Mouse (Mus musculus) heart, postnatal 14 days (tissue): Measurements from ENCODE around the gene Gcn1l1. TPM values are rescaled to one million over a fixed set of nuclear protein-coding genes. Genes with fewer than 3 reads are reported as not detected.

Experiments
- DNase-seq, 2 experiments: peaks; one replicate each; pipeline ENCODE4 v3.0.0; 2021 to 2022
- intact Hi-C: fragments of 180-260 bp; cut with DNase I; formaldehyde crosslinking; loops from one replicate; pipeline ENCODE4 v1.15.1; 2025
- total RNA-seq, 2 experiments: library from RNA; stranded (reverse); gene quantifications; 2 replicates each; pipeline ENCODE4 v1.2.3; 2021

The Gcn1l1 gene
- total RNA-seq, 2 experiments from 2014 or later: 45.1 to 46.6 TPM

DNA sequence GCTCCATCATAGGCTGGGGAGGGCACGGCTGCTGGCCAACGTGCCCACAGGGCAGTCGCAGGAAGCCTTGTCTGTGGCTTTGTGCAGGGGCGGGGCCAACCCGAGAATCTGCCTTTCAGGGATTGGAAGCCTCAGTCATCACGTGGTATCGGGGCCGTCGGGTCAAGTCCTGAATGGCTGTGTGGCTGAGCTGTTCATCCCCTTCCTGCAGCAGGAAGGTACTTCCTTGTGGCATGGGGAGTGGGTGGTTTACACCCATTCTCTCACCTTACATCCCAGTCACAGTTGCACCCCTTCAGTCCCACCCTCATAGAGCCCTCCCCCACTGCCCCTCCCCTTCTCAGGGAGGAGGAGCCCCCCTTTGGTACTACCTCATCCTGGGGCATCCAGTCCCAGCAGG lies 16.6 kb downstream of the Gcn1l1 start:
- intact Hi-C loops: no loop called here
- DNase-seq: no peak

DNA sequence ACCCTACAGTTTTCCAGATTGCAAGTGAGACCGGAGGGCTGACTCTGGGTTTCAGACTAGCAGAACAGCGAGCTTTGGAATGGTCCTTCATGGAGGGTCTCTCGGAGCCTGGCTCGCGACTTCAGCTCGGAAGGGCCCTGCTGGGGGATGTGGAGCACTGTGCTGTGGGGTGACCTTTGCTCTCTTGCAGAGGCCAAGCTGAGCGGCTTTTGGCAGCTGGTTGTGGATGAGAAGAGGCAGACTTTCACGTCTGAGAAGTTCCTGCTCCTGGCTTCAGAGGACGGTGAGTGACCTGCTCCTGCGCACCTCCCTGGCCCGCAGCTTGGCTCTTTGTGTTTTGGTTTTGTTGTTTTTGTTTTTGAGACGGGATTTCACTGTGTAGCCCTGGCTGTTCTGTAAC lies 20.6 kb downstream of the Gcn1l1 start:
- intact Hi-C loops: no loop called here
- DNase-seq: no peak

- DNase-seq: no peak
Observed at GRCm38 (mm10) chr5:115586166-115586565, 21.1 kb downstream of the Gcn1l1 start.

GRCm38 (mm10) chr5:115586780-115587179 lies 21.7 kb downstream of the Gcn1l1 start:
- intact Hi-C loops: no loop called here
- DNase-seq: no peak

More at GRCm38 (mm10) chr5:115586166-115586565, 21.1 kb downstream of the Gcn1l1 start:
- intact Hi-C loops: no loop called here

GRCm38 (mm10) chr5:115591028-115591427 lies 26.0 kb downstream of the Gcn1l1 start:
- intact Hi-C loops: no loop called here
- no peak for DNase-seq

DNA sequence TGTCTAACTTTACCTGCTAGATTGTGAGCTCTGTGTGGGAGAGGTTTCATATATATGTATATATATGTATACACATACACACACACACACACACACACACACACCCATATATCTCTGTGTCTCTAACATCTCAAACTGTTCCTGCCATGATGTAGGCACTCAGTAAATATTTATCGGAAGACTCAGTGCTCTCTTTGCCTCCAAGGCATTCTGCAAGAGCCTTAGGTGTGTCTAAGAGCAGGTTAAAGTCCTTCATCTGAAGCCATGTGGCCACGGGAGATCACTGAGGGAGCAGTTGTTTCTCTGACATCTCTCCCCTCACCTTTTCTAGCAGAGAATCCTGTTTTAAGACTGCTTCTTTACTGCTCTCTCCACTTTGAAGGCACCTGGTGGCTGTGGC lies 26.5 kb downstream of the Gcn1l1 start:
- intact Hi-C loops: no loop called here
- DNase-seq: no peak

DNA sequence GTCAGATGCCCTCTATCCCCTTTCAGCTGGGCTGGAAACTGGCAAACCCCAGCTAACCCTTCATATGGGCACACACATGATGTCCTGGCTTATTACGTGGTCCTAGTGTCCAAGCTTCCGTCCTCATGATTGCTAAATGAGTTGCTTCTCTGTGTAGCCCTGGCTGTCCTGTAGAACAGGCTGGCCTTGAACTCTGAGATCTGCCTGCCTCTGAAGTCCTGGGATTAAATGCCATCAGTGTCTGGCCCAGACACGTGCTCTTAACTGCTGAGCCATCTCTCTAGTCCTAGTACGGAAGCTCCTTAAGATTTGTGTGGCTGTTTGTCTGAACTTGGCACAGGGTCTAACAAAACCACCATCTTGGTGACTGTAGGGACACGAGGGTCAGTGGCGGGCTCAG lies 38.5 kb downstream of the Gcn1l1 start:
- DNase-seq: no peak
- intact Hi-C loops: no loop called here

DNA sequence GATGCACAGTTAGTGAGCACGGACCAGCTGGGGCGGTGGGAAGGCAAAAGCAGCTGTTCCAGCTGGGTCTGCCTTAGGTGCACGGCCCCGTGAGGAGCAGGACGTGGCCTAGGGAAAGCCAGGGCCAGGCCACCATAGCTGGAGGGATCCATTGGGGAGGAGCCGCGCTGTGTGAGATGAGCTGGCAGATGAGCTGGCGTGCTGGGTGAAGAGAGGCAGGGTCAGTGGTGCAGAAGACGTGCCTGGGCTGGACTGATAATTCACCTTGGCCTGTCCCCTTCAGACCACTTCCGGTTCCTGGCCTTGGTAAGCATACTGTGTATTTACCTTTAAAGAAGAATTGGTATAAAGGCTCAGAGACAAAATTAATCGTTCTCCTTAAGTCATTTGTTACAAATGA lies 46.5 kb downstream of the Gcn1l1 start:
- intact Hi-C loops: no loop called here

DNA sequence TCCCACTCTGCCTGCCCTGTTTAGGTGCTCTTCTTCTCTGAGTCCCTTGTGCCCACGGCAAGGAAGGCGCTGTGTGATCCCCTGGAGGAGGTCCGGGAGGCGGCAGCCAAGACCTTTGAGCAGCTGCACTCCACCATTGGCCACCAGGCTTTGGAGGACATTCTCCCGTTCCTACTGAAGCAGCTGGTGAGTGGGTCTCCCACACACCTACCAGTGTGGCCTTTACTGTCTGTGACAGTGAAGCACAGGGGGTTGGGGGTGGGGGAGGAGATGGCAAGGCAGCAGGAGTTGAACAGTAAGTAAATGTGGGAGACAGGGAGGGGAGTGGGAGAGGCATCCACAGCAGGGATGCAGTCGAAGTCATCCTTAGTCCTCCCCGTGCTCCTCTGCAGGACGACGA lies 48.3 kb downstream of the Gcn1l1 start:
- no peak for DNase-seq
- intact Hi-C loops: no loop called here

More for the DNA sequence above, 46.5 kb downstream of the Gcn1l1 start:
- DNase-seq: no peak

DNA sequence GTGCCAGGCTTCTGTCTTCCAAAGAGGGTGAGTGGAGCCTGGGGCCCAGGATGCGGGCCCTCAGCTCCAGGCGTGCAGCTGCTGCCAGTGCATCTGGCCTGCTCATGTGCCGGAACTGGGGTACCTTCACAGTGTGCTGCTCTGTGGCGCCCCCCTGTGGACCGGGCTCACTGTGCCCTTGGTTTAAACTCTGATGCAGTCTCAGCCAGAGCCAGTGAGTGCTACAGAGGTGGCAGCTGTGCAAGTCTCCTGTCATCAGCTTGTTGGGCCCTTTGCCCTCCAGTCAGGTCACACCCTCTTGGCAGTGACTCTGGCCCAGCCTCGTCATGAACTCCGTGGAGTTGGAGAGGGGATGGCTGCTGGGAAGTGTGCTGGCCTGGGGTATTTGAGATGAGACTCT lies 49.9 kb downstream of the Gcn1l1 start:
- peak; percentile 69 to 81 for DNase-seq
- intact Hi-C loops: no loop called here

DNA sequence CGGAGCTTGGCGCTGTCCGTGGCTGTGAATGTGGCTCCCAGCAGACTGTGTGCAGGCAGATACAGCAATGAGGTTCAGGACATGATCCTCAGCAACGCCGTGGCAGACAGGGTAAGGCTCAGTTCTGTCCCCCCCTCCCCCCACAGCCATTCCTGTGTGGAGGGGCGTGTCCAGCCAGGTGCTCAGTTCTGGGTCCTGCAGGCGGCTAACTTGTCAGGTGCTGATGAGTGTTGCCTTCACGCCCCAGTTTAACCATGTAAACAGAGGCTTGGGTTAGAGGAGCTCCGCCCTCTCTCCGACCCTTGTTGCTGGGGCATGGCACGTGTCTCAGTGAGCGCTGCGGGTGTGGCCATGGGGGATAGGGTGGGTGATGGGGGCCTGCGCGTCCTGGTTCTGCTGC lies 54.6 kb downstream of the Gcn1l1 start:
- intact Hi-C loops: no loop called here
- no peak for DNase-seq

- DNase-seq: no peak
- intact Hi-C loops: no loop called here
Observed at GRCm38 (mm10) chr5:115622686-115623085, 57.6 kb downstream of the Gcn1l1 start.

- intact Hi-C loops: no loop called here
- no peak for DNase-seq
Observed at GRCm38 (mm10) chr5:115623694-115624440, 58.8 kb downstream of the Gcn1l1 start.

DNA sequence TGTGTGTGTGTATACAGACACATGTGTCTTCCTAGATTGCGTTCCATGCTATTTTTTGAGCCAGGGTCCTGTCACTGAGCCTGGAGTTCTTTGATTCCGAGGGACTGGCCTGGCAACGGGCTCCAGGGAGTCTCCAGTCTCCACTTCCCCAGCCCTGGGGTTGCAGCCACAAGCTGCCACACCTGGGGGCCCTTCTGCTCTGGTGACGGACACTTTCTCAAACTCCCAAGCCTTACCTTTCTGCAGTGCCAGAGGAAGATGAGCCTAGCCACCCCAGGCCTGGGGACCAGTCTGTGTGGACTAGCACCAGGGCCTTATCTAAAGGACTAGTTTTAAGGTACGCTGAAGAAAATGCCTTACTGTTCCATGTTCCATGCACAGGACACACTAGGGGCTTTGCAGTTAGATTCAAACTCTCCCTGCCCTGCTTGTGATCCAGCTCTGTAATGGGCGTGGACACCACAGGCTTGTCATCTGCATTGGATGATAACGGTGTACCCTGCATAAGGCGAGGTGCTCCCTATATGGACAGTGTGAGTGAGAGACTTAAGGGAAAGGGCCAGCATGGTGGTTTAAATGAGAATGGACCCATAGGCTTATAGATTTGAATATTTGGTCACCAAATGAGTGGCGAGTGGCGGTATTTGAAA lies 61.3 kb downstream of the Gcn1l1 start:
- no peak for DNase-seq
- intact Hi-C loops: no loop called here

GRCm38 (mm10) chr5:115628083-115628482 lies 63.0 kb downstream of the Gcn1l1 start:
- no peak for DNase-seq
- intact Hi-C loops: no loop called here

GRCm38 (mm10) chr5:115629672-115630071 lies 64.6 kb downstream of the Gcn1l1 start:
- intact Hi-C loops: loop anchor here (5.0 kb wide), 1 partner anchor 282 kb away; the partner anchor contains the start of gene Cox6a1
- DNase-seq: no peak

- DNase-seq: no peak
- intact Hi-C loops: loop anchor here (5.0 kb wide), 1 partner anchor 283 kb away; the partner anchor contains the start of gene Cox6a1
Observed at GRCm38 (mm10) chr5:115630291-115630690, 65.2 kb downstream of the Gcn1l1 start.

DNA sequence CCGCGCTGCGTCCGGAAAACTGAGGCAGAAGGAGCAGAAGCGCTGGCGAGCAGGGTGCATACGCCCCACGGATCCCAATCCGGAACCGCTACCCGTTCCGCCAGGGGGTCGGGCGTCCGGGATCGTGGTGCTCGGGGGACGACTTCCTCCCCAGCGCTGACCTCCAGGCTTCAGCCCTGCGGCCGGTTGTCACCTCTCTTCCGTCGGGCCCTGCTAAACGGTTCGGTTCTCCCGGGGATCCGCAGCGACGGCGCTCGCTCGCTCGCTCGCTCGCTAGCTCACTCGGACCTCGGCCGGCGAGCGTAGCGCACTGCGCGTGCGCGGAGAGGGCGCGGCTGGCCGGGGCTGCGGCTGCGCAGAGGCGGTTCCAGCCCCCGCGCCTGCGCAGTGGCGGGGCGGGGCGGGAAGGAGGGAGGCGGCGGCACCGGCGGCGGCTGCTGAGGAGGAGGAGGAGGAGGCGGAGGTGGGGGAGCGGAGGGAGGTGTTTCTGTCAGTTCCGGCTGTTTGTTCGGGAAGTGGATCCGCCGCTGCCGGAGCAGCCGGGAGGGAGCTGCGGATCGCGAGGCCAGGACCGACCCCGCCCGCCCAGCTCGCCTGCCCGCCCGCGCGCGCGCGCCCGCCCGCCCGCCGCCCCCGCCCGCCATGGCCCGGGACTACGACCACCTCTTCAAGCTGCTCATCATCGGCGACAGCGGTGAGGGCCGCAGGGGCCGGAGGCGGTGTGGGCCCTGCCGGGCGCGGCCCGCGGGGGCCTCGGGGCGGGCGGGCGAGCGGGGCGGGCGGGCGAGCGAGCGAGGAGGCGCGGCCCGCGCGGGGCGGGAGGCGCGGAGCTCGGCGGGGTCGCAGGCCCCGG lies 66.7 kb downstream of the Gcn1l1 start, which contains the start of gene Rab35:
Gene Rab35, plus strand, starts transcription at position 404 of the 853 bp plus-strand sequence.
- DNase-seq: peak; percentile 98 to 99
- intact Hi-C loops: loop anchor here (5.0 kb wide), 1 partner anchor 284 kb away; the partner anchor contains the start of gene Cox6a1

- DNase-seq: peak; percentile 52 to 53
- intact Hi-C loops: loop anchor here (5.0 kb wide), 1 partner anchor 285 kb away; the partner anchor contains the start of gene Cox6a1
Observed at GRCm38 (mm10) chr5:115632358-115632714, 67.3 kb downstream of the Gcn1l1 start.

DNA sequence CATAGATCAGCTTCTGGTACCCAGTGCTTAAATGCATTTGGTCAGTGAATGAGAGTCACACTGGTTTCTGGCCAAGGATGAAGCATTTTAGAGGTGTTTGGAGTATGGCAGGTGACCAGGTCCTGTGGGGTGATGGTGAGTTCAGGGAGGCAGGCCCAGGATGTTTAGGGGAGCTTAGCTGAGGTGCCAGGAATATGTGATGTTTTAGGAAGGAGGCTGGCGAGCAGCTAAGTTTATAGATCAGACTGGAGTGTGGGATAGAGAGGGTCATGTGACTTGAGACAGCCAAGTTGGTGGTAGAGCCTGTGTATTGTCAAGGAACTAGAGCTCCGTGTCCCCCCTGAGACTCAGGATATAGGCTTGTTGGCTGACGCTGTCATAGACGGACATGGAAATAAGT lies 68.0 kb downstream of the Gcn1l1 start:
- intact Hi-C loops: loop anchor here (5.0 kb wide), 1 partner anchor 286 kb away; the partner anchor contains the start of gene Cox6a1
- DNase-seq: no peak

DNA sequence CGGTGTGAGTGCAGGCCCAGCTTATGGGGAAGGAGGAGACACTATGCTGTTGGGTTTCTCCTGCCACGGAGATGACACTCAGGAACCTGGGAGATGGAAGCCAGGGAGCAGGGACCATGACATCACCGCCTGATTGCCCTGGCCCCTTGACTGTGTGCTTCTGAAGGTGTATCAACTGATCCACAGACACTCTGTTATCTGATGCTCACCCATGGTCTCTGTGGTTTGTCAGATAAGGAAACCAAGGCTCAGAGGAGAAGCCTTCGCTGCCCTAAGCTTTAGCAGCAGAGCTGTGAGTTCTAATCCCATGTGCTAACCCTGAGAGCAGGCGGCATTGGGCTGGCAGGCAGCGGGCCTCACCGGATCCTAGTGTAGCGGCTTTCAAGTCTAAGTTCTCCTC lies 69.0 kb downstream of the Gcn1l1 start:
- DNase-seq: no peak
- intact Hi-C loops: loop anchor here (1.0 to 5.0 kb wide), 2 partner anchors 18 to 287 kb away; partner anchors contain the start of gene Cox6a1
